Mouse (Mus musculus) heart, embryonic 12.5 days (tissue): ENCODE results near the gene Hsd17b13. TPM values are rescaled to one million over a fixed set of nuclear protein-coding genes. Genes with fewer than 3 reads are reported as not detected.

Experiments used
- ATAC-seq: fragments of 200-750 bp; cut with Nextera tagmentation; 2 replicates; pipeline ENCODE4 v1.8.0; 2017; ENCODE audit warnings: moderate TSS enrichment, moderate library complexity; ENCODE audit not compliant: insufficient number of reproducible peaks, low FRiP score
- H3K27ac ChIP-seq: fragments of 300-500 bp; sonication (generic); 2 replicates; pipeline ENCODE4 v1.5.1; 2016; ENCODE audit warnings: mild to moderate bottlenecking, moderate library complexity; ENCODE audit not compliant: poor library complexity, severe bottlenecking
- H3K27me3 ChIP-seq: fragments of 300-500 bp; sonication (generic); replicated peaks from 2 replicates; pipeline ENCODE4 v1.6.1; 2016; ENCODE audit warnings: mild to moderate bottlenecking, moderate library complexity
- H3K36me3 ChIP-seq: fragments of 300-500 bp; sonication (generic); 2 replicates; pipeline ENCODE4 v1.6.1; 2016; ENCODE audit warnings: mild to moderate bottlenecking, moderate library complexity
- H3K4me1 ChIP-seq: fragments of 300-500 bp; sonication (generic); replicated peaks from 2 replicates; pipeline ENCODE4 v1.6.1; 2016; ENCODE audit warnings: mild to moderate bottlenecking
- H3K4me2 ChIP-seq: fragments of 300-500 bp; sonication (generic); 2 replicates; pipeline ENCODE4 v1.6.1; 2016; ENCODE audit warnings: mild to moderate bottlenecking, moderate library complexity
- H3K4me3 ChIP-seq: fragments of 300-500 bp; sonication (generic); 2 replicates; pipeline ENCODE4 v1.5.1; 2016; ENCODE audit warnings: mild to moderate bottlenecking
- H3K9ac ChIP-seq: fragments of 300-500 bp; sonication (generic); 2 replicates; pipeline ENCODE4 v1.6.1; 2016; ENCODE audit warnings: mild to moderate bottlenecking, moderate library complexity
- H3K9me3 ChIP-seq: fragments of 300-500 bp; sonication (generic); replicated peaks from 2 replicates; pipeline ENCODE4 v1.6.1; 2016; ENCODE audit warnings: mild to moderate bottlenecking, moderate library complexity
- WGBS: fragments of 180-500 bp; shearing (Covaris S2); methylation state at CpG from one replicate; pipeline ENCODE4 v1.1.7; 2016; 5-methylcytosine and 5-hydroxymethylcytosine counted together
- polyA plus RNA-seq: library from polyadenylated mRNA; unstranded; fragments of >200 nt; fragmentation: Nextera tagmentation; extraction: Ambion mirVana; gene quantifications from 2 replicates; pipeline ENCODE4 v1.2.1, GENCODE M21; 2016

Hsd17b13 gene
- polyA plus RNA-seq, 1 experiment from 2014 or later, result not detected

DNA sequence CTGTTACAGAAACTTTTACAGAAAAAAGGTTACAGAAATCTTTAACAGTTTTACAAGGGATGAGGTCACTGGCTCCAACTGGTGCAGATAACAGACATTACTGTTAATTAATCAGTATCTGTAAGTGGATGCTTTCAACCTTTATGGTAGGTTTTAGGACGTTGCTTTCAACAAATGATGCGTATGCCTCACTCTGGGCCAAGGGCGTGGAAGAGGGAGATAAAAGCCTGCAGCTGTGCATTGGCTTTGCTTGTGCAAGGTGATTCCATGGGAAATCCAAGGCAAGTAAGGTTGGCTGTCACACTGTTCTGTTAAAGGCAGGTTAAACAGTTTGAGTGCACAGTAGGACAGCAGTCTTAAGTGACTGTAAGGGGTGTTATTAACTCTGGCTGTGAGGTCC lies 29.6 kb upstream of the Hsd17b13 start:
- WGBS, result 66% methylated on average over 3 of the region's 3 CpGs
- Histone ChIP-seq H3K9me3 (no peaks in the 10 kb centered on the region), H3K36me3 (peaks cover 46% of the 10 kb centered on the region), H3K4me1 (no peaks in the 10 kb centered on the region), H3K27ac (no peak overlapping the region), H3K27me3 (no peaks in the 10 kb centered on the region), H3K9ac (no peak overlapping the region), H3K4me3 (no peak overlapping the region), H3K4me2 (no peak overlapping the region)
- ATAC-seq, result no peak

DNA sequence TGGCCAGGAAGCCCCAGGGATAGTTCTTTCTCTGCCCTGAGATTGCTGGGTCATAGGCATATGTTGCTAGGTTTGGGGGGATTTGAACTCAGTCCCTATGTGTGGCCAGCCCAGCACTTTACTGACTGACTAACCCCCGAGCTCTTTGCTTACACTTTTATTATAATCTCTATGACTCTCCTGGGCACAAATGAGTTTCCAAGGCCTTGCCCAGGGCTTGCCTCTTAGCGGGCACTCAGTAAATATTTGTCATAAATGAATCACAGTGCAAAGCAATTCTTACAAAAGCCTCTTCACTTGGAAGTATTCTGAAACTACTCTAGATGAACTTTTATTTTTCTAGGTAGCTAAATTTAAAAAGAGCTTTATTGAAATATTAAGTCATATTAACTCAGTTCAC lies 26.7 kb upstream of the Hsd17b13 start:
- no peaks in the 10 kb centered on the region for H3K9me3 ChIP-seq
- no peaks in the 10 kb centered on the region for H3K27me3 ChIP-seq
- no peak for ATAC-seq
- no peak overlapping the region for H3K4me2 ChIP-seq
- H3K27ac ChIP-seq, result no peak overlapping the region
- H3K4me3 ChIP-seq, result no peak overlapping the region
- no peaks in the 10 kb centered on the region for H3K4me1 ChIP-seq
- no peak overlapping the region for H3K9ac ChIP-seq
- peaks cover 47% of the 10 kb centered on the region for H3K36me3 ChIP-seq
- WGBS, result 77% methylated on average over 2 of the region's 2 CpGs

DNA sequence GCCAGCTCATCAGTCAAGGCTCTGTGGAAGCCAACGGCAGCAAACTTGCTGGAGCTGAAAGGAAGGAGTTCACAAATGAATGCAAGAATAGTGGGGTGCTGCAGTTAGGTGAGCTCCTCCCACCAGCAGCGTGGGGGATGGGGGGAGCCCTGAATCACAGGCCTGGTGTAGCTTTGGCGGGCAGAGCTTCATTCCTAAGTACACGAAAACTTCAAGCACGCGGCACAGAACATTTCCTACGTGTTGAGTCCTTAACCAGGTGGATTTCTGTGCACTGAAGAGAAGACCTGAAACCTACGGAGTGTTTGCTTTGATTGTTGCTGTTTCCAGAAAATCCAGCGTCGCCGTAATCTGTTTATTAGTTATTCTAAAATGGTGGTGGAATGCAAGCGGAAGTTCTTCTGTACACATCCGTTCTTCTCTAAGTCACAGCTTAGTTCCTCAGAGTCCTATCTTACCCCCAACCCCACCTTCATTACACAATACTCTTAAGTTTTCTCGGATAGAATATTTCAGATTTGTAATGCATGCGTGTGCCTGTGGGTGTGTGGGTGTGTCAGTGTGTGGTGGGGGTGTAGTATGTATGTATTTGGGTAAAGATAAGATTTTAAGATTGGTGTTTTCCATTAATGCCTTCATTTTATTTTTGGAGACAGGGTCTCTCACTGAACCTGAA lies 26.2 kb upstream of the Hsd17b13 start:
- no peak for ATAC-seq
- no peak overlapping the region for H3K4me3 ChIP-seq
- no peaks in the 10 kb centered on the region for H3K4me1 ChIP-seq
- 50% methylated on average over 15 of the region's 15 CpGs for WGBS
- no peak overlapping the region for H3K27ac ChIP-seq
- no peak overlapping the region for H3K4me2 ChIP-seq
- H3K27me3 ChIP-seq, result no peaks in the 10 kb centered on the region
- no peaks in the 10 kb centered on the region for H3K9me3 ChIP-seq
- H3K9ac ChIP-seq, result no peak overlapping the region
- peaks cover 44% of the 10 kb centered on the region for H3K36me3 ChIP-seq

DNA sequence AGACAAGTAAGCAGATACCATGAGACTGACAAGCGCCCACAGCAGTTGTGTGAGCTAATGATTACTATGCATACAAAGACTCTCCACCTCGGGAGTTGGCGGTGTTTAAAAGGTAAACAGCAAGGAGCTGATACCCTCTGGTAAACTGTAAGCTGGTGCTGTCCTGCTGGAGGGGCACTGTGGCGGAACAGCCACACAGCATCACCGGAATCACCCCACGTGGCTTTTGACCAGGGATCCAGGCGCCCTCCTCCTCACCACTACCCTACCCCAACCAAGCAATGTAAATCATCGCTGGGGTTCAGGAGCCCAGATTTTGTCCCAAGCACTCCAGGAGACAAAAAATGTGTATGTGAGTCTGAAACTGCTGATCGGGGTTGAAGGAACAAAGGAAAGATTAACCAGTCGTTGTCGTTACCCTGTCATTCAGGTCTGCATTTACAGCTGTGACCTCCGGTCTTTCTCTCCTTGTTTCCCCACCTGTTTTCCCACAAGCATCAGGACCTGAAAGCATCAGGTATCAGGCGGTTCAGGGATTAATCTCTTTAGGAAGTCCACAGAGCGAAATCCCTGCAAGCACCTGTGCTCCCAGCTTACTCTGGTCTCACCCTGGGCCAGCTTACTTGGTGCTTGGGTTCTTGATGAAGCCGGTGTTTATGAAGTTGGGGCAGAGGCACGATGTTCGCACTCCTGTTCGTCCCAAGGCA lies 25.5 kb upstream of the Hsd17b13 start:
- Histone ChIP-seq H3K27me3 (no peaks in the 10 kb centered on the region), H3K36me3 (peaks cover 38% of the 10 kb centered on the region), H3K4me1 (no peaks in the 10 kb centered on the region), H3K4me3 (no peak overlapping the region), H3K4me2 (no peak overlapping the region), H3K27ac (no peak overlapping the region), H3K9ac (no peak overlapping the region), H3K9me3 (no peaks in the 10 kb centered on the region)
- no peak for ATAC-seq
- WGBS, result 43% methylated on average over 18 of the region's 18 CpGs

DNA sequence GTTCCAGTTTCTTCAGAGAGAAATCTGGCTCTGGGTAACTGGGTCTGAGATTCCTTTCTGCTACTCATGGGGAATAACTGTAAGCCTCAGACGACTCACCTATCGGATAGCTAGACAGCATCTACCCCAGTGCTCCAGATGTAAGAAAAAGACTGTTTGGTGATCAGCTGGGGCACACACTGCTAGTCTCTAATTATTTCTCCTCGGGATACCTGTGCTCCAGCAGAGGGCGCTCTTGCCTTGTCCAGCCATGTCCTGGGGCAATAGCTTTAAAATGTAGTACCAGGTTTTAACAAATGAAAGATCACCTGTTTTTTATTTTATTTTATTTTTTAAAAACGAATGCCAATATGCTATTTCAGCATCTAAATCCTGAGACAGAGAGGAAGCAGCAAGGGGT lies 22.5 kb upstream of the Hsd17b13 start:
- WGBS, result 2% methylated on average over 5 of the region's 5 CpGs
- Histone ChIP-seq H3K9ac (no peak overlapping the region), H3K4me3 (no peak overlapping the region), H3K27me3 (no peaks in the 10 kb centered on the region), H3K9me3 (no peaks in the 10 kb centered on the region), H3K36me3 (peaks cover 22% of the 10 kb centered on the region), H3K27ac (no peak overlapping the region), H3K4me1 (no peaks in the 10 kb centered on the region), H3K4me2 (no peak overlapping the region)
- no peak for ATAC-seq

DNA sequence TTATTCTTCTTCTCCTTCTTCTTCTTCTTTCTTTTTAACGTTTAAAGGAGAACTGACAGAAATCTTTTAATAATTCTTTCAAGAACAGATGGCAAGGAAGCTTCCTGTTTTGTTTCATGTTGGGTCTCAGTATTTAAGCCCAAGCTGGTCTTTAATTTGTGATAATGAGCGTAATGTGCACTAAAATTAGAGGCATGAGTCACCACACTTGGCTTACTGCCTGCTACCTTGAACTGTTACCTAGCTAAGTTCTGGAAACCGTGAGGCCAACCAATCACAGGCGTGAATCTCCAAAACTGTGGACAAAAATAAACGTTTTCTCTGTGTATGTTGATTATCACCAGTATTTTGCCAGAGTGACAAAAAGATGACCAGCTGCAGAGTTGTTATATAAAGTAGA lies 21.5 kb upstream of the Hsd17b13 start:
- Histone ChIP-seq H3K9me3 (no peaks in the 10 kb centered on the region), H3K27ac (no peak overlapping the region), H3K4me2 (no peak overlapping the region), H3K4me3 (no peak overlapping the region), H3K9ac (no peak overlapping the region), H3K36me3 (peaks cover 24% of the 10 kb centered on the region), H3K27me3 (no peaks in the 10 kb centered on the region), H3K4me1 (no peaks in the 10 kb centered on the region)
- WGBS, result 47% methylated on average over 5 of the region's 5 CpGs
- ATAC-seq, result no peak

DNA sequence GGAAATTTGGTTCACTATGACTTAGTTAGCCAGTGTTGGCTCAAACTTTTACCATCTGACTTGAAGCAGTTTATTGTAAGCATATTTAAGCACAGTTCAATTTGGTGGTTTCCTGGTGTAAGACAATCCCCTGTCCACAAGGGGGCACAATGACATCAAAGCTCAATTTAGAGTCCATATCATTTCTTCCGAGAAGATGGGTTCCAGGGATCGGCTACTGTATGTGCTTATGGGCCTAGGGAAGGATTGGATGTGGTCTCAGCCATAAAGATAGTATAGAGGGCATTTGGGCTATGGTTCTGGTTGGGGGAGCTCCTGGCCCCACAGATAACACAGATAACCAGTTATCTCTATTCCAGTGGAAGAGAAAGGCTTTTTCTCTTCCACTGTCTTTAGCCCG lies 18.0 kb upstream of the Hsd17b13 start:
- Histone ChIP-seq H3K27me3 (no peaks in the 10 kb centered on the region), H3K4me1 (no peaks in the 10 kb centered on the region), H3K9me3 (no peaks in the 10 kb centered on the region), H3K9ac (no peak overlapping the region), H3K4me2 (no peak overlapping the region), H3K27ac (no peak overlapping the region), H3K4me3 (no peak overlapping the region), H3K36me3 (peaks cover 5% of the 10 kb centered on the region)
- WGBS, result 46% methylated on average over 3 of the region's 3 CpGs
- ATAC-seq, result no peak

DNA sequence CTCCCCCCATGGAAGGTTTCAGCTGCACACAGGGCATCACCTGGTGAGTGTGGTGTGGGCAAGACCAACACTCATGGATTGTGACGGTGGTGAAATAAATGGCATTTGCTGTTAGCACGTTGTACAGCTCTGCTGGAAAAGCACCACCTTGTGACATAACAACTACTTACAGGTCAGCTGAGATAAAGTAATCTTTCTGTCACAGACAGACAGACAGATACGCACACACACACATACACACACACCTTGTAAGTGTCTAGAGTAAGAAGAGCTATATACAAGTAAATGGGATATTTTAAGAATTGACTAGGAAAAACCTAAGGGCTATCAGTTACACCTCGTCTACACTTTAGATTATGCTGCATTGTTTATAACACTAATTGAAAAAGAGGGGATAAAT lies 17.5 kb upstream of the Hsd17b13 start:
- H3K27me3 ChIP-seq, result no peaks in the 10 kb centered on the region
- H3K4me1 ChIP-seq, result no peaks in the 10 kb centered on the region
- no peak for ATAC-seq
- no peak overlapping the region for H3K27ac ChIP-seq
- no peaks in the 10 kb centered on the region for H3K9me3 ChIP-seq
- no peak overlapping the region for H3K4me3 ChIP-seq
- WGBS, result 69% methylated on average over 4 of the region's 4 CpGs
- H3K36me3 ChIP-seq, result peaks cover 8% of the 10 kb centered on the region
- no peak overlapping the region for H3K4me2 ChIP-seq
- H3K9ac ChIP-seq, result no peak overlapping the region

DNA sequence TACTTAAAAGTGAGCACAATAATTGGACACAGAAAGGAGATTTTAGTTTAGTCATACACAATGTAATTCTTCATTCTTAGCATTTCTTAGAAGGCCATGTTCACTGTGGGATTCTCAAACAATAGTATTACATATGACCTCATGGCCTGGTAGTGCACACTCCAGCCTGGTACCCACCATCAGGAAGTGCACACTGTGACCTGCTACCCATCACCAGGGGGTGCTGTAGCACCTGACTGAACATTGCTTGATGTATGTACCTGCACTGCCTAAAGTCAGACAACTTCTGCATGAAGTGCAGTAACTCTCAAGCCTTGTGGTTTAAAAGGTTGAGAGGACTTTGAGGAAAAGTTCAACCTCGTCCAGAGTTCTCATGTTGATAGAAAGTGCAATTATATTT lies 16.4 kb upstream of the Hsd17b13 start:
- ATAC-seq, result no peak
- H3K4me3 ChIP-seq, result no peak overlapping the region
- H3K9me3 ChIP-seq, result no peaks in the 10 kb centered on the region
- H3K9ac ChIP-seq, result no peak overlapping the region
- WGBS, result 81% methylated on average over 1 of the region's 1 CpGs
- no peak overlapping the region for H3K27ac ChIP-seq
- H3K36me3 ChIP-seq, result peaks cover 17% of the 10 kb centered on the region
- no peaks in the 10 kb centered on the region for H3K27me3 ChIP-seq
- no peak overlapping the region for H3K4me2 ChIP-seq
- H3K4me1 ChIP-seq, result no peaks in the 10 kb centered on the region

DNA sequence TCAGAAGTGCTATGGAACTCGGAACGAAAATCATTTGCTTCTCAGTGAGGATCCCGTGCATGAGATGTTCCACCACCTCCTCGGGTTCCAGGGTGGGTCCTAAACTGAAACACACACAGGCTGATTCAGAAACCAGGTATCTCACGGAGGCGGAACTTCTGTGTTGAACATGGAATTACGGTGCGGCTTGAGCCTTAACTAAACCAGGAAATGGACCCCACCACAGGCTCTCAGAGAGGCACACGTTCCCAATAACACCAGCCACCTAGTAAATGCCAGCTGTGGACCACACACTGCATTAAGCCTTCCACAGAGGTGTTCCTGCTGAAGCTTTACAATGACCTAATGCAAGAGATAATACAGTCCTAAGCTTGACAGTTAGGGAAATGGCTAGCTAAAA lies 15.6 kb upstream of the Hsd17b13 start:
- 86% methylated on average over 9 of the region's 9 CpGs for WGBS
- Histone ChIP-seq H3K4me2 (no peak overlapping the region), H3K27ac (no peak overlapping the region)

DNA sequence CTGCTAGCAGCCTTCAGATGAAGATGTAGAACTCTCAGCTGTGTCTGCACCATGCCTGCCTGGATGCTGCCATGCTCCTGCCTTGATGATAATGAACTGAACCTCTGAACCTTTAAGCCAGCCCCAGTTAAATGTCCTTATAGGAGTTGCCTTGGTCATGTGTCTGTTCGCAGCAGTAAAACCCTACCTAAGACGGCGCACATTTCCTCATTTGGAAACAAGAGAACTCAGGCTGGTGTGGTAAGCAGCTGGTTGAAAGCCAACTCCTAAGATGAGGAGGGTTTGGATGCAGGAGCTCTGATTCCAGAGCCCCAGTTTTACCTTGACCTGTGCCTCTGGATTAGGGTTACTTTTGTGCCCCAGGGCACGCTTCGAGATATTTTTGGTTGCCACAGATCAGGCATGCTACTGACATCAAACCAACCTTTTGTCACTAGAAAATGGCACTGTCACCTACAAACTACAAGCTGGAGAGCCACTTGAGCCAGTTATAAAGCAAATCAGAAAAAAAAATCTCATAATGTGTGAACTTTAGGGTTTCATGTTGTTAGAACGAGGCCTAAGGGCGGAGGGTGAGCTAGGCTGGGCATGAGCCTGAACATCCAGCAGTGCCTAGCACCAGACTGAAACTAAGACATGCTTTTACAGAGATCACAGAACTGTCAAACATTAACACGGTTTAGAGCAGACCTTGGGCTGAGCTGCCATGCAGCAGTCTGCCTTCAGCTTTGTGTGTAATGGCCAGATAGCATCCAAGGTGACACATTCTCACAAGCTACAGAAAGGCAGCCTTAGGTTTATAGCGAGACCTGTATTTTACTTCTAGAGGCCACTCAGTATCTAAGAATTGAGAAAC lies 3.7 kb upstream of the Hsd17b13 start:
- ATAC-seq, result no peak

More for the DNA sequence above, 15.6 kb upstream of the Hsd17b13 start:
- H3K9ac ChIP-seq, result no peak overlapping the region
- H3K4me3 ChIP-seq, result no peak overlapping the region
- no peaks in the 10 kb centered on the region for H3K4me1 ChIP-seq
- no peaks in the 10 kb centered on the region for H3K9me3 ChIP-seq
- peaks cover 20% of the 10 kb centered on the region for H3K36me3 ChIP-seq
- no peak for ATAC-seq
- H3K27me3 ChIP-seq, result no peaks in the 10 kb centered on the region

More for the DNA sequence above, 3.7 kb upstream of the Hsd17b13 start:
- Histone ChIP-seq H3K9me3 (no peaks in the 10 kb centered on the region), H3K4me2 (no peak overlapping the region), H3K36me3 (no peaks in the 10 kb centered on the region), H3K9ac (no peak overlapping the region), H3K4me1 (no peaks in the 10 kb centered on the region), H3K27me3 (no peaks in the 10 kb centered on the region), H3K27ac (no peak overlapping the region), H3K4me3 (no peak overlapping the region)
- 83% methylated on average over 9 of the region's 9 CpGs for WGBS
